Mouse (Mus musculus): Measurements from ENCODE around the gene Ghr. TPM values are rescaled to one million over a fixed set of nuclear protein-coding genes. Genes with fewer than 3 reads are reported as not detected.

Ghr gene
- polyA plus RNA-seq, 1 experiment, result 7.6 TPM

DNA sequence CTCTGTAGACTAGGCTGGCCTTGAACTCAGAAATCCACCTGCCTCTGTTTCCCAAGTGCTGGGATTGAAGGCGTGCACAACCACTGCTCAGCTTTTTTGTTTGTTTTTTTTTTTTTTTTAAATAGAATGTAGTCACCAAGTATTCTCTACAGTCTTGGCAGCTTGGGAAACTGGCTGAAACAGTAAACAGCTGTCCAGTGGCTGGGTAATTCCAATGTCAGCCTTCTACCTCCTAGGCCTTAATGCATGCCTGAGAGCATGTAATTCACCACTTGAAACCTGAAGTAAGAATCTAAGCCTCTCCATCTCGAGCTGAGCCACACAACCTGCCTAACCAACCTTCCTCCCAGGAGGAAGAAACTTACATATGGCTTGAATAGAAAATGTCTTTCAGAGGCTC, 266.7 kb downstream of the Ghr start:
- TF ChIP-seq POLR2A (IDR thresholded peaks at IDR 0.05; ENCODE audit: borderline replicate concordance, extremely low read depth, insufficient read depth, insufficient read length, poor library complexity, severe bottlenecking), result no peak
- no peak for TF ChIP-seq CTCF (IDR thresholded peaks at IDR 0.05; ENCODE audit: borderline replicate concordance, extremely low read depth, insufficient read depth, insufficient read length)
- no peak for DNase-seq (ENCODE audit: low read depth)

GRCm38 (mm10) chr15:3312937-3313336, 270.4 kb downstream of the Ghr start:
- TF ChIP-seq CTCF (IDR thresholded peaks at IDR 0.05; ENCODE audit: borderline replicate concordance, extremely low read depth, insufficient read depth, insufficient read length), result no peak
- no peak for TF ChIP-seq POLR2A (IDR thresholded peaks at IDR 0.05; ENCODE audit: borderline replicate concordance, extremely low read depth, insufficient read depth, insufficient read length, poor library complexity, severe bottlenecking)
- peak; percentile 56 for DNase-seq (ENCODE audit: low read depth)

GRCm38 (mm10) chr15:3309856-3310255, 273.4 kb downstream of the Ghr start:
- TF ChIP-seq POLR2A (IDR thresholded peaks at IDR 0.05; ENCODE audit: borderline replicate concordance, extremely low read depth, insufficient read depth, insufficient read length, poor library complexity, severe bottlenecking), result no peak
- TF ChIP-seq CTCF (IDR thresholded peaks at IDR 0.05; ENCODE audit: borderline replicate concordance, extremely low read depth, insufficient read depth, insufficient read length), result no peak
- no peak for DNase-seq (ENCODE audit: low read depth)

DNA sequence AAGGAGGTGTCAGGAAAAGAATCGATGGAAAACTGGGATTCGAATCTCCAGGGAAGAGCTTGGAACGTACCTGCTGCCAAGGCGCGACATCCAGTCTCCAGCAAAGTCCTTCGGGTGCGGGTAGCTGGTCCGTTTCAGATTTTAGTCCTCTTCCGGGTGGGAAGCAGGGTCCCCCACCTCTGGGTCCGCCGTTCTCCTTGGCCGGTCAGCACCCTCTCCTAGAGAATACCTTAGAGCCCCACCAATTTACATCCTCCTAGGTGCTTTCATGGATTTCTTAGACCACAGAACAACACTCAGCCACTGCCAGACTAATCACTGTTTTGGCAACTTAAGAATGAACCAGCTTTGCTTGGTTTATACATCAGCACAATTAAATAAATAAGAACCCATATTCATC, 279.9 kb downstream of the Ghr start, which contains the start of gene Ccdc152:
Ccdc152 (minus strand) TSS at position 101 of the 400 bp plus-strand sequence.
- TF ChIP-seq CTCF (IDR thresholded peaks at IDR 0.05; ENCODE audit: borderline replicate concordance, extremely low read depth, insufficient read depth, insufficient read length) (no peak), POLR2A (IDR thresholded peaks at IDR 0.05; ENCODE audit: borderline replicate concordance, extremely low read depth, insufficient read depth, insufficient read length, poor library complexity, severe bottlenecking) (no peak)
- DNase-seq (ENCODE audit: low read depth), result no peak

DNA sequence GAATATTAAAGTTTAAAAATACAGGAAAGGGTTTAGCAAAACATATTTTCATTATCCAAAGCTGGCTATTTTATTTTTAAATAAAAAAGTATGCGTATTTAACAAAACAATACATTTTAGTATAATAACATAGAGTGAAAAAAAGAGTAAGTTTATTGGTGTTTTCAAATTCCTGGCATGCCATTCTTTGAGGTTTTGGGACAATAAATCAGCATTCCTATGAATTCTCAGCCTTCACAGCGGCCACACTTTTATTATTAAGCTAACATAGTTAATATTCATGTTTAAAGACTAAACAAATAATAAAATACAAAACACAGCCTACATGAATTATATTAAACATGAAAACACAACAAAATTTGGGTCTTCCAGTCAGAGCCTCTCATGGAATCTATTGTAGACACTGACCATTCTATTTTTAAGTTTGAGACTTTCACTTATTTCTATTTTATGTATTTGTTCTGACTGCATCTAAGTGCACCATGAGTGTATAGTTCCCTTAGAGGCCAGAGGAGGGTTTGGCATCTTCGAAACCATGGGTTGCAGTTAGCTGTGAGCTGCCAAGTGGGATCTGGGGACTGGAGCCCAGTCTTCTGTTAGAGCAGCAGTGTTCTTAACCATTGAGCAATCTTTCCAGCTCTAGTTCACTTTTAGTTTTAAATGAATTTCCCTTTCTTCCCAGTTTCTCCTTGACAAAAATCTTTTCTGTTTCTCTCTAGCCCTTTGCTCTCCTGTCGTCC, 282.8 kb downstream of the Ghr start:
- DNase-seq (ENCODE audit: low read depth), result no peak
- TF ChIP-seq CTCF (IDR thresholded peaks at IDR 0.05; ENCODE audit: borderline replicate concordance, extremely low read depth, insufficient read depth, insufficient read length) (no peak), POLR2A (IDR thresholded peaks at IDR 0.05; ENCODE audit: borderline replicate concordance, extremely low read depth, insufficient read depth, insufficient read length, poor library complexity, severe bottlenecking) (no peak)

DNA sequence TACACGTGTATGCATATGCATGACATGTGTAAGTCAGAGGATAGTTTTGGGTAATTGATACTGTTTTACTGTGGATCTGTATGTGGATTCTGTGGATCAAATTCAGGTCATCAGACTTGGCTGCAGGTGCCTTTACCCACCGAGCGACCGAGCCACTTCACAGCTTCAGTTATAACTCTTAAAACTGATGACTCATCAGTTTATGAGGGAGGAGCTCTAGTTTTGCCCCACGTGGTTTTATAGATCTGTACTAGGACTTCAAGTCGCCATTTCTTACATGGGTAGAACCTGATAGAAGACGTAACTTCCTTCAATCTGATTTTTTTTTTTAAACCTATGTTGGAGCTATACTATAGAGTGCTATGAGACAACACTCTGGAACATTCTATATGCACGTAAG, 285.7 kb downstream of the Ghr start:
- TF ChIP-seq CTCF (IDR thresholded peaks at IDR 0.05; ENCODE audit: borderline replicate concordance, extremely low read depth, insufficient read depth, insufficient read length), result no peak
- no peak for TF ChIP-seq POLR2A (IDR thresholded peaks at IDR 0.05; ENCODE audit: borderline replicate concordance, extremely low read depth, insufficient read depth, insufficient read length, poor library complexity, severe bottlenecking)
- no peak for DNase-seq (ENCODE audit: low read depth)

DNA sequence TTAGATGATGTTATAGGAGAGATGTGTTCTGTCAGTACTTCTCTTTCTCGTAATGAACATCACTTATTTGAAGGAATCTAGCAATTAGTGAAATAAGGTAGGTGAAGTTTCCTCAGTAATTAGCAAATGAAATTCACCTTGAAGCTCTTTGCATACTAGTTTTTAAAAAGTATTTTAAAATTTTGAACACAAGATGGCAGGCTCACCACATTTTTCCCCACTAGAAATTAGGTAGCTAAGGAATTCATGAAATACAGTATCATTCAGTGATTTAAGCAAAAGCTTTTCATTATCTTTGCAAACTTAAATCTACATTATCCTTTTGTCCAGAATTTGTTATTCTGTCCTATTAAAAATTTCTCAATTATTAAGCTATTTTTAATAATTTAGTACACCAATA, 287.3 kb downstream of the Ghr start:
- peak; percentile 15 for DNase-seq (ENCODE audit: low read depth)
- TF ChIP-seq POLR2A (IDR thresholded peaks at IDR 0.05; ENCODE audit: borderline replicate concordance, extremely low read depth, insufficient read depth, insufficient read length, poor library complexity, severe bottlenecking), result no peak
- no peak for TF ChIP-seq CTCF (IDR thresholded peaks at IDR 0.05; ENCODE audit: borderline replicate concordance, extremely low read depth, insufficient read depth, insufficient read length)

DNA sequence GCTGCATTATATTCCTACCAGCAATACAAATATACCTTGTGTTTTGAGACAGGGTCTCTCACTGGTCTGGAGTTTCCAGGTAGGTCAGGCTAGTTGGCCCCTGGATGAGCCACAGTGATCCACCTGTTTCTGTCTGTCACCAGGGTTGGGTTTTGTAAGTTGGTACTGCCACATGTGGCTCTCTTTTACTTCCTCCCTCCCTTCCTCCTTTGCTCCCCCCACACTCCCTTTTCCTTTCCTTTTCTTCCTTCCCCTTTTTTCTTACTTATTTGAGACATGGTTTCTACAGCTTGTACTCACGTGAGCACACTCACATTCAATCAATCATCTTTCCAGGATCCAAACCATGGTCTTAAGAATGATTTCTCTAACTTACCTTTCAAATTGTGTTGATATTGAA, 289.8 kb downstream of the Ghr start:
- TF ChIP-seq CTCF (IDR thresholded peaks at IDR 0.05; ENCODE audit: borderline replicate concordance, extremely low read depth, insufficient read depth, insufficient read length) (no peak), POLR2A (IDR thresholded peaks at IDR 0.05; ENCODE audit: borderline replicate concordance, extremely low read depth, insufficient read depth, insufficient read length, poor library complexity, severe bottlenecking) (no peak)
- DNase-seq (ENCODE audit: low read depth), result no peak

DNA sequence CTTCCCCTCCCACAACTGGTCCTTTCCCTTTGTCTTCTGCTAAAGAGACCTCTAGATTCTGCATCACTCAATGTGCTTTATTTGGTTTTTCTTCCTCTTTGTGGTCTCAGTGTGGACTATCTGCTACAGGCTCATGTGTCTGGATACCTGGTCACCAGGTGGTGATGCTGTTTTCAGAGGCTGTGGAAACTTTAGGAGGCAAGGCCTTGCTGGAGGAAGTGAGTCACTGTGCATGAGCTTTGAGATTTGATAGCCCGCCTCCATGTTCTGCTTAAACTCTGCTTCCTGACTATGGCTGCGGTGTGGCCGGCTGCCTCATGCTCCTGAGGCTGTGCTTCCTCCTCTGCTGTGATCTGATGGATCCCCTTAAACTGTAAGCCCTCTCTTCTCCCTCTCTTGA, 292.9 kb downstream of the Ghr start:
- TF ChIP-seq CTCF (IDR thresholded peaks at IDR 0.05; ENCODE audit: borderline replicate concordance, extremely low read depth, insufficient read depth, insufficient read length), result no peak
- TF ChIP-seq POLR2A (IDR thresholded peaks at IDR 0.05; ENCODE audit: borderline replicate concordance, extremely low read depth, insufficient read depth, insufficient read length, poor library complexity, severe bottlenecking), result no peak
- DNase-seq (ENCODE audit: low read depth), result no peak

GRCm38 (mm10) chr15:3286032-3286431, 297.3 kb downstream of the Ghr start:
- TF ChIP-seq CTCF (IDR thresholded peaks at IDR 0.05; ENCODE audit: borderline replicate concordance, extremely low read depth, insufficient read depth, insufficient read length), result no peak
- TF ChIP-seq POLR2A (IDR thresholded peaks at IDR 0.05; ENCODE audit: borderline replicate concordance, extremely low read depth, insufficient read depth, insufficient read length, poor library complexity, severe bottlenecking), result no peak
- no peak for DNase-seq (ENCODE audit: low read depth)

GRCm38 (mm10) chr15:3281737-3282136, 301.6 kb downstream of the Ghr start:
- DNase-seq (ENCODE audit: low read depth), result no peak
- TF ChIP-seq CTCF (IDR thresholded peaks at IDR 0.05; ENCODE audit: borderline replicate concordance, extremely low read depth, insufficient read depth, insufficient read length), result no peak
- no peak for TF ChIP-seq POLR2A (IDR thresholded peaks at IDR 0.05; ENCODE audit: borderline replicate concordance, extremely low read depth, insufficient read depth, insufficient read length, poor library complexity, severe bottlenecking)

- TF ChIP-seq POLR2A (IDR thresholded peaks at IDR 0.05; ENCODE audit: borderline replicate concordance, extremely low read depth, insufficient read depth, insufficient read length, poor library complexity, severe bottlenecking) (no peak), CTCF (IDR thresholded peaks at IDR 0.05; ENCODE audit: borderline replicate concordance, extremely low read depth, insufficient read depth, insufficient read length) (no peak)
- no peak for DNase-seq (ENCODE audit: low read depth)
These were observed 302.1 kb downstream of the Ghr start for GRCm38 (mm10) chr15:3281216-3281615.

Data from brain, embryonic 14.5 days (tissue).